Comparison of ENCODE assay signal across 12 mouse cellular contexts in genomic region chr4:149401591-149401982, GRCm38 (mm10). TPM values are rescaled to one million over a fixed set of nuclear protein-coding genes. Genes with fewer than 3 reads are reported as not detected.
DNase-seq lines count a peak whose midpoint lies in the region; ATAC-seq lines count a peak whose summit lies in the region.
"Had no signal": no experiment of that assay in that cellular context is flagged by ENCODE, and none has a peak within 500 bp of the region (broad histone marks: within the 10 kb centered on the region; RNA-seq: fewer than 3 reads in every experiment).

No protein-coding gene starts in this region.

- H3K4me2 ChIP-seq in embryonic facial prominence, embryonic 12.5 days (replicated peaks) = no peak overlapping the region
- no peak overlapping the region for H3K4me2 ChIP-seq in heart, embryonic 12.5 days
- no peak overlapping the region for H3K4me2 ChIP-seq in hindbrain, embryonic 12.5 days (replicated peaks)
- H3K4me2 ChIP-seq: liver, embryonic 15.5 days; midbrain, embryonic 13.5 days had no signal

- H3K27me3 ChIP-seq in embryonic facial prominence, embryonic 12.5 days = no peaks in the 10 kb centered on the region
- no peaks in the 10 kb centered on the region for H3K27me3 ChIP-seq in embryonic facial prominence, embryonic 10.5 days (replicated peaks; ENCODE audit: low read depth, poor library complexity, severe bottlenecking)
- H3K27me3 ChIP-seq in heart, embryonic 12.5 days (replicated peaks) = no peaks in the 10 kb centered on the region
- no peaks in the 10 kb centered on the region for H3K27me3 ChIP-seq in hindbrain, embryonic 12.5 days
- H3K27me3 ChIP-seq: liver, embryonic 15.5 days; midbrain, embryonic 13.5 days had no signal

- H3K4me1 ChIP-seq in embryonic facial prominence, embryonic 12.5 days = peaks cover 49% of the 10 kb centered on the region
- H3K4me1 ChIP-seq in embryonic facial prominence, embryonic 10.5 days = peaks cover 67% of the 10 kb centered on the region
- peaks cover 94% of the 10 kb centered on the region for H3K4me1 ChIP-seq in heart, embryonic 12.5 days (replicated peaks)
- peaks cover 34% of the 10 kb centered on the region for H3K4me1 ChIP-seq in hindbrain, embryonic 12.5 days

- ATAC-seq in embryonic facial prominence, embryonic 12.5 days (ENCODE audit: insufficient number of reproducible peaks, insufficient read depth, low FRiP score, low TSS enrichment) = no peak
- ATAC-seq in heart, embryonic 12.5 days (ENCODE audit: insufficient number of reproducible peaks, low FRiP score) = no peak
- ATAC-seq in hindbrain, embryonic 12.5 days (ENCODE audit: low FRiP score) = no peak
- ATAC-seq: midbrain, embryonic 13.5 days had no signal

- no peaks in the 10 kb centered on the region for H3K9me3 ChIP-seq in embryonic facial prominence, embryonic 12.5 days
- no peaks in the 10 kb centered on the region for H3K9me3 ChIP-seq in embryonic facial prominence, embryonic 10.5 days
- no peaks in the 10 kb centered on the region for H3K9me3 ChIP-seq in heart, embryonic 12.5 days (replicated peaks)
- H3K9me3 ChIP-seq in hindbrain, embryonic 12.5 days (replicated peaks) = no peaks in the 10 kb centered on the region
- H3K9me3 ChIP-seq: liver, embryonic 15.5 days; midbrain, embryonic 13.5 days had no signal

- no peak overlapping the region; the same call in 1 of the 2 replicates for H3K9ac ChIP-seq in embryonic facial prominence, embryonic 12.5 days
- H3K9ac ChIP-seq in heart, embryonic 12.5 days = no peak overlapping the region; the same call in 1 of the 2 replicates
- no peak overlapping the region for H3K9ac ChIP-seq in hindbrain, embryonic 12.5 days
- H3K9ac ChIP-seq: liver, embryonic 15.5 days; midbrain, embryonic 13.5 days had no signal

- WGBS in embryonic facial prominence, embryonic 12.5 days = 78% methylated on average over 8 of the region's 8 CpGs
- WGBS in embryonic facial prominence, embryonic 10.5 days = 87% methylated on average over 8 of the region's 8 CpGs
- 57% methylated on average over 8 of the region's 8 CpGs for WGBS in heart, embryonic 12.5 days
- WGBS in hindbrain, embryonic 12.5 days = 82% methylated on average over 8 of the region's 8 CpGs

- no peak for DNase-seq in embryonic facial prominence, embryonic 10.5 days (ENCODE audit: low spot score)
- peak; percentile 91 for DNase-seq in 3T3-L1 (ENCODE audit: low read depth, low spot score)
- peak; percentile 49 for DNase-seq in adrenal gland, postnatal 14 days
- no peak for DNase-seq in thymus, postnatal 25 days
- DNase-seq in urinary bladder, postnatal 25 days (ENCODE audit: low spot score) = no peak
- DNase-seq: embryo, embryonic 11 days; kidney, adult 11 months had no signal

- no peak overlapping the region for H3K4me3 ChIP-seq in embryonic facial prominence, embryonic 12.5 days
- no peak overlapping the region for H3K4me3 ChIP-seq in embryonic facial prominence, embryonic 10.5 days
- H3K4me3 ChIP-seq in heart, embryonic 12.5 days = no peak overlapping the region
- H3K4me3 ChIP-seq in hindbrain, embryonic 12.5 days = no peak overlapping the region
- H3K4me3 ChIP-seq: liver, embryonic 15.5 days; midbrain, embryonic 13.5 days had no signal

- H3K27ac ChIP-seq in embryonic facial prominence, embryonic 12.5 days = 0 out of 2 replicates have a peak overlapping the region, but pooled peaks have one; percentile 0
- H3K27ac ChIP-seq in embryonic facial prominence, embryonic 10.5 days (replicated peaks) = no peak overlapping the region
- peak overlapping the region; percentile 50; the same call in 1 of the 2 replicates for H3K27ac ChIP-seq in heart, embryonic 12.5 days (ENCODE audit: poor library complexity, severe bottlenecking)
- H3K27ac ChIP-seq in hindbrain, embryonic 12.5 days = no peak overlapping the region
- H3K27ac ChIP-seq: liver, embryonic 15.5 days; midbrain, embryonic 13.5 days had no signal

- peaks cover 15% of the 10 kb centered on the region for H3K36me3 ChIP-seq in embryonic facial prominence, embryonic 12.5 days
- peaks cover 30% of the 10 kb centered on the region for H3K36me3 ChIP-seq in embryonic facial prominence, embryonic 10.5 days (replicated peaks)
- H3K36me3 ChIP-seq in heart, embryonic 12.5 days = peaks cover 11% of the 10 kb centered on the region; the same call in 1 of the 2 replicates
- peaks cover 18% of the 10 kb centered on the region for H3K36me3 ChIP-seq in hindbrain, embryonic 12.5 days

RNA-seq across cellular contexts. Expression of gene Ube4b, which starts 25.0 kb away (rescaled TPM):
- polyA plus RNA-seq in embryonic facial prominence, embryonic 12.5 days (2016; fragmentation: Nextera tagmentation; extraction: Ambion mirVana) = 66.9 and 67.5 TPM in 2 replicates
- 65.5 and 71.8 TPM in 2 replicates for polyA plus RNA-seq in embryonic facial prominence, embryonic 10.5 days (2016; fragmentation: Nextera tagmentation; extraction: Ambion mirVana)
- total RNA-seq in adrenal gland, postnatal 14 days (2021) = 63.8 and 78.6 TPM in 2 replicates
- polyA plus RNA-seq in heart, embryonic 12.5 days (2016; fragmentation: Nextera tagmentation; extraction: Ambion mirVana) = 50.3 and 58.3 TPM in 2 replicates
- 82.8 and 92.7 TPM in 2 replicates for polyA plus RNA-seq in hindbrain, embryonic 12.5 days (2016; fragmentation: Nextera tagmentation; extraction: Ambion mirVana)

RNA-seq across cellular contexts. Expression of gene Rbp7, which starts 53.2 kb away (rescaled TPM):
- polyA plus RNA-seq in embryonic facial prominence, embryonic 12.5 days (2016; fragmentation: Nextera tagmentation; extraction: Ambion mirVana) = 0.32 TPM in 1 of 2 replicates, not detected in the other
- polyA plus RNA-seq in embryonic facial prominence, embryonic 10.5 days (2016; fragmentation: Nextera tagmentation; extraction: Ambion mirVana) = not detected in 2 replicates
- 103 and 104 TPM in 2 replicates for total RNA-seq in adrenal gland, postnatal 14 days (2021)
- 2.4 and 3.4 TPM in 2 replicates for polyA plus RNA-seq in heart, embryonic 12.5 days (2016; fragmentation: Nextera tagmentation; extraction: Ambion mirVana)
- not detected in 2 replicates for polyA plus RNA-seq in hindbrain, embryonic 12.5 days (2016; fragmentation: Nextera tagmentation; extraction: Ambion mirVana)
- polyA plus RNA-seq: liver, embryonic 15.5 days; midbrain, embryonic 13.5 days had no signal

Comparison
In these comparisons a context has a peak if more than half of its experiments do, and no peak if none do; other contexts are left out.
1. H3K27ac ChIP-seq: peak in embryonic facial prominence, embryonic 12.5 days (single experiment) and heart, embryonic 12.5 days (single experiment); none in embryonic facial prominence, embryonic 10.5 days (single experiment) and hindbrain, embryonic 12.5 days (single experiment).
2. DNase-seq: peak in 3T3-L1 (single experiment) and adrenal gland, postnatal 14 days (single experiment); none in embryonic facial prominence, embryonic 10.5 days (single experiment), thymus, postnatal 25 days (single experiment) and urinary bladder, postnatal 25 days (single experiment).